Mouse (Mus musculus) stomach, embryonic 16.5 days (tissue): ENCODE measurements around the gene Gpr3. TPM values are rescaled to one million over a fixed set of nuclear protein-coding genes. Genes with fewer than 3 reads are reported as not detected.

ENCODE experiments used
- ATAC-seq: fragments of 200-750 bp; cut with Nextera tagmentation; 2 replicates; pipeline ENCODE4 v1.8.0; 2017; ENCODE audit warnings: moderate number of reproducible peaks, moderate TSS enrichment; ENCODE audit not compliant: insufficient read depth, low FRiP score
- H3K27ac ChIP-seq: fragments of 300-500 bp; sonication (generic); 2 replicates; pipeline ENCODE4 v1.5.1; 2014; ENCODE audit warnings: low read length
- H3K27me3 ChIP-seq: fragments of 300-500 bp; sonication (generic); 2 replicates; pipeline ENCODE4 v1.6.1; 2014; ENCODE audit warnings: low read length, control low read depth, mixed read lengths; ENCODE audit not compliant: control insufficient read depth, insufficient read depth
- H3K36me3 ChIP-seq: fragments of 300-500 bp; sonication (generic); 2 replicates; pipeline ENCODE4 v1.6.1; 2014; ENCODE audit warnings: low read length; ENCODE audit not compliant: control insufficient read depth, insufficient read depth
- H3K4me1 ChIP-seq: fragments of 300-500 bp; sonication (generic); 2 replicates; pipeline ENCODE4 v1.6.1; 2014; ENCODE audit warnings: low read length, control low read depth, mixed read lengths; ENCODE audit not compliant: control insufficient read depth, insufficient read depth
- H3K4me2 ChIP-seq: fragments of 300-500 bp; sonication (generic); 2 replicates; pipeline ENCODE4 v1.6.1; 2014; ENCODE audit warnings: low read depth, low read length, mixed read lengths
- H3K4me3 ChIP-seq: fragments of 300-500 bp; sonication (generic); replicated peaks from 2 replicates; pipeline ENCODE4 v1.5.1; 2014; ENCODE audit warnings: mild to moderate bottlenecking, low read length
- H3K9ac ChIP-seq: fragments of 300-500 bp; sonication (generic); 2 replicates; pipeline ENCODE4 v1.6.1; 2014; ENCODE audit warnings: low read length
- H3K9me3 ChIP-seq: fragments of 300-500 bp; sonication (generic); replicated peaks from 2 replicates; pipeline ENCODE4 v1.6.1; 2016; ENCODE audit warnings: low read length, control low read depth; ENCODE audit not compliant: control insufficient read depth
- WGBS: fragments of 180-500 bp; shearing (Covaris S2); extraction: QIAGEN DNeasy Blood & Tissue Kit; methylation state at CpG from one replicate; pipeline ENCODE4 v1.1.7; 2014; 5-methylcytosine and 5-hydroxymethylcytosine counted together
- polyA plus RNA-seq: library from polyadenylated mRNA; unstranded; fragments of >200 nt; fragmentation: Nextera tagmentation; extraction: Ambion mirVana; gene quantifications from 2 replicates; pipeline ENCODE4 v1.2.1, GENCODE M21; 2015

Gpr3 gene
- polyA plus RNA-seq, 1 experiment from 2014 or later: 0.12 TPM

GRCm38 (mm10) chr4:133184031-133184897 is 28.1 kb downstream of the Gpr3 start:
- peaks cover 14% of the 10 kb centered on the region for H3K36me3 ChIP-seq
- H3K4me2 ChIP-seq: peak overlapping the region; percentile 23
- ATAC-seq: no peak

GRCm38 (mm10) chr4:133182439-133183033 is 29.8 kb downstream of the Gpr3 start:
- no peak for ATAC-seq
- H3K27me3 ChIP-seq: no peaks in the 10 kb centered on the region
- no peak overlapping the region for H3K4me3 ChIP-seq
- 83% methylated on average over 8 of the region's 8 CpGs for WGBS
- no peak overlapping the region for H3K9ac ChIP-seq
- no peak overlapping the region for H3K4me2 ChIP-seq
- peak overlapping the region; percentile 98; the same call in 1 of the 2 replicates for H3K27ac ChIP-seq
- peaks cover 7% of the 10 kb centered on the region for H3K36me3 ChIP-seq
- peaks cover 35% of the 10 kb centered on the region for H3K4me1 ChIP-seq
- H3K9me3 ChIP-seq: no peaks in the 10 kb centered on the region

More at GRCm38 (mm10) chr4:133184031-133184897, 28.1 kb downstream of the Gpr3 start:
- Histone ChIP-seq H3K9ac (peak overlapping the region; percentile 59), H3K4me1 (peaks cover 29% of the 10 kb centered on the region), H3K4me3 (no peak overlapping the region), H3K27ac (peak overlapping the region; percentile 98), H3K27me3 (no peaks in the 10 kb centered on the region), H3K9me3 (no peaks in the 10 kb centered on the region)
- 50% methylated on average over 14 of the region's 14 CpGs for WGBS

GRCm38 (mm10) chr4:133179258-133179657 is 33.1 kb downstream of the Gpr3 start:
- ATAC-seq: no peak
- Histone ChIP-seq H3K9ac (no peak overlapping the region), H3K36me3 (peaks cover 3% of the 10 kb centered on the region), H3K4me3 (no peak overlapping the region), H3K4me1 (peaks cover 41% of the 10 kb centered on the region), H3K9me3 (no peaks in the 10 kb centered on the region), H3K27me3 (no peaks in the 10 kb centered on the region), H3K4me2 (no peak overlapping the region), H3K27ac (no peak overlapping the region)
- WGBS: 92% methylated on average over 7 of the region's 7 CpGs

- H3K27ac ChIP-seq: 0 out of 2 replicates have a peak overlapping the region, but pooled peaks have one; percentile 1
- ATAC-seq: no peak
Observed at GRCm38 (mm10) chr4:133178305-133178704, 34.0 kb downstream of the Gpr3 start.

GRCm38 (mm10) chr4:133176761-133177403 is 35.5 kb downstream of the Gpr3 start:
- 76% methylated on average over 18 of the region's 18 CpGs for WGBS
- Histone ChIP-seq H3K27me3 (no peaks in the 10 kb centered on the region), H3K9me3 (no peaks in the 10 kb centered on the region), H3K36me3 (peaks cover 3% of the 10 kb centered on the region), H3K4me1 (peaks cover 41% of the 10 kb centered on the region), H3K4me3 (no peak overlapping the region), H3K27ac (peak overlapping the region; percentile 65; the same call in 1 of the 2 replicates), H3K4me2 (no peak overlapping the region), H3K9ac (no peak overlapping the region)
- ATAC-seq: no peak

More at GRCm38 (mm10) chr4:133178305-133178704, 34.0 kb downstream of the Gpr3 start:
- WGBS: 58% methylated on average over 5 of the region's 5 CpGs
- peaks cover 37% of the 10 kb centered on the region for H3K4me1 ChIP-seq
- no peak overlapping the region for H3K4me2 ChIP-seq
- no peaks in the 10 kb centered on the region for H3K27me3 ChIP-seq
- H3K9me3 ChIP-seq: no peaks in the 10 kb centered on the region
- H3K36me3 ChIP-seq: peaks cover 3% of the 10 kb centered on the region
- no peak overlapping the region for H3K4me3 ChIP-seq
- H3K9ac ChIP-seq: no peak overlapping the region

GRCm38 (mm10) chr4:133175998-133176760 is 36.2 kb downstream of the Gpr3 start:
- no peak for ATAC-seq
- H3K27ac ChIP-seq: peak overlapping the region; percentile 65; the same call in 1 of the 2 replicates

GRCm38 (mm10) chr4:133175274-133175673 is 37.1 kb downstream of the Gpr3 start:
- H3K27me3 ChIP-seq: no peaks in the 10 kb centered on the region
- peaks cover 48% of the 10 kb centered on the region for H3K4me1 ChIP-seq
- H3K9ac ChIP-seq: no peak overlapping the region
- no peak for ATAC-seq
- 53% methylated on average over 7 of the region's 7 CpGs for WGBS
- no peaks in the 10 kb centered on the region for H3K9me3 ChIP-seq
- no peak overlapping the region for H3K4me2 ChIP-seq
- H3K4me3 ChIP-seq: no peak overlapping the region
- H3K36me3 ChIP-seq: peaks cover 3% of the 10 kb centered on the region
- peak overlapping the region; percentile 65 for H3K27ac ChIP-seq

More at GRCm38 (mm10) chr4:133175998-133176760, 36.2 kb downstream of the Gpr3 start:
- H3K4me1 ChIP-seq: peaks cover 44% of the 10 kb centered on the region
- no peak overlapping the region for H3K4me2 ChIP-seq
- H3K9me3 ChIP-seq: no peaks in the 10 kb centered on the region
- H3K27me3 ChIP-seq: no peaks in the 10 kb centered on the region
- no peak overlapping the region for H3K9ac ChIP-seq
- no peak overlapping the region for H3K4me3 ChIP-seq
- WGBS: 36% methylated on average over 14 of the region's 14 CpGs
- H3K36me3 ChIP-seq: peaks cover 3% of the 10 kb centered on the region

- Histone ChIP-seq H3K36me3 (peaks cover 3% of the 10 kb centered on the region), H3K9ac (0 out of 2 replicates have a peak overlapping the region, but pooled peaks have one; percentile 26), H3K4me3 (peak overlapping the region; percentile 6; the same call in 1 of the 2 replicates), H3K9me3 (no peaks in the 10 kb centered on the region), H3K4me2 (peak overlapping the region; percentile 31), H3K4me1 (peaks cover 56% of the 10 kb centered on the region), H3K27me3 (no peaks in the 10 kb centered on the region), H3K27ac (peak overlapping the region; percentile 82)
- no peak for ATAC-seq
- WGBS: 34% methylated on average over 4 of the region's 4 CpGs
Observed at GRCm38 (mm10) chr4:133174361-133174760, 38.0 kb downstream of the Gpr3 start.
